Mouse (Mus musculus) embryonic facial prominence, embryonic 11.5 days (tissue): ENCODE measurements at regions not wholly inside any gene's neighbourhood (a gene's known extent, or its start where the extent isn't known, plus 50 kb on each side); places are given as distances from the start of the nearest gene placed in this dataset.

Experiments used
- ATAC-seq: fragments of 200-750 bp; cut with Nextera tagmentation; replicated peaks from 2 replicates; pipeline ENCODE4 v1.8.0; 2017; ENCODE audit warnings: low read depth; ENCODE audit not compliant: insufficient number of reproducible peaks, low FRiP score, low TSS enrichment
- DNase-seq: peaks from one replicate; pipeline ENCODE4 v3.0.0-alpha.2; 2015; ENCODE audit warnings: low spot score
- H3K27ac ChIP-seq: fragments of 300-500 bp; sonication (generic); replicated peaks from 2 replicates; pipeline ENCODE4 v1.5.1; 2014; ENCODE audit warnings: mild to moderate bottlenecking, low read depth, low read length, control low read depth
- H3K27me3 ChIP-seq: fragments of 300-500 bp; sonication (generic); 2 replicates; pipeline ENCODE4 v1.6.1; 2014; ENCODE audit warnings: mild to moderate bottlenecking, low read length, moderate library complexity, mixed read lengths; ENCODE audit not compliant: control insufficient read depth, insufficient read depth
- H3K36me3 ChIP-seq: fragments of 300-500 bp; sonication (generic); replicated peaks from 2 replicates; pipeline ENCODE4 v1.6.1; 2014; ENCODE audit warnings: low read depth, mild to moderate bottlenecking, low read length, moderate library complexity, mixed read lengths; ENCODE audit not compliant: control insufficient read depth, insufficient read depth
- H3K4me1 ChIP-seq: fragments of 300-500 bp; sonication (generic); 2 replicates; pipeline ENCODE4 v1.6.1; 2014; ENCODE audit warnings: low read length, mixed read lengths; ENCODE audit not compliant: control insufficient read depth, insufficient read depth
- H3K4me2 ChIP-seq: fragments of 300-500 bp; sonication (generic); 2 replicates; pipeline ENCODE4 v1.6.1; 2014; ENCODE audit warnings: low read depth, mild to moderate bottlenecking, control low read depth, low read length, moderate library complexity
- H3K4me3 ChIP-seq: fragments of 300-500 bp; sonication (generic); 2 replicates; pipeline ENCODE4 v1.5.1; 2014; ENCODE audit warnings: low read depth, low read length, control low read depth
- H3K9ac ChIP-seq: fragments of 300-500 bp; sonication (generic); replicated peaks from 2 replicates; pipeline ENCODE4 v1.6.1; 2014; ENCODE audit warnings: mild to moderate bottlenecking, control low read depth, low read length
- H3K9me3 ChIP-seq: fragments of 300-500 bp; sonication (generic); replicated peaks from 2 replicates; pipeline ENCODE4 v1.6.1; 2016; ENCODE audit warnings: mild to moderate bottlenecking, low read length, inconsistent platforms, mixed read lengths; ENCODE audit not compliant: control insufficient read depth
- WGBS: fragments of 180-500 bp; shearing (Covaris S2); extraction: QIAGEN DNeasy Blood & Tissue Kit; methylation state at CpG from one replicate; pipeline ENCODE4 v1.1.7; 2014; 5-methylcytosine and 5-hydroxymethylcytosine counted together

- no peak overlapping the region for H3K4me3 ChIP-seq
- DNase-seq, result no peak
- no peaks in the 10 kb centered on the region for H3K9me3 ChIP-seq
- H3K27ac ChIP-seq, result no peak overlapping the region
- no peak overlapping the region for H3K4me2 ChIP-seq
- WGBS, result 79% methylated on average over 7 of the region's 7 CpGs
- H3K9ac ChIP-seq, result no peak overlapping the region
- no peaks in the 10 kb centered on the region for H3K36me3 ChIP-seq
- H3K4me1 ChIP-seq, result no peaks in the 10 kb centered on the region
- H3K27me3 ChIP-seq, result no peaks in the 10 kb centered on the region
- no peak for ATAC-seq
Measured at GRCm38 (mm10) chr4:12334832-12335587, 163.2 kb upstream of the Fam92a start.

DNA sequence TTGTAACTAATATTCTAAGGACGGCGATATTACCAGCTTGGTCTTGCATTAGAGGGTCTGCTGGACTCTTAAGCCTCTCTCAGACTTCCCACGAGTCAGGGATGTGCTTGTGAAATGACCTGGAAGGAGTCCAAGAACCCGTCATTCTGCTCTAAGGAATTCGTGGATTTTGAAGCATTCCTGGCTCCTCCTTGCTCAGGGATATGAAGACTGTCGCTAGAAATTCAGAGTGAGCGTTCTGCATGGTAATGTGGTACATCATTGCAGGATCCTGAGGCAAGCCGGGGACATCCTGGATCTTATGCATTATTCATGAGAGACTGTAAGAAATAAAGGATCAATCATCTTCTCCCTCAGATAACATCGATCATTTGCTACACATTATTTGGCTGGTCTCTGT, 162.6 kb upstream of the Fam92a start:
- Histone ChIP-seq H3K9ac (no peak overlapping the region), H3K36me3 (no peaks in the 10 kb centered on the region), H3K9me3 (no peaks in the 10 kb centered on the region), H3K4me3 (no peak overlapping the region), H3K4me1 (no peaks in the 10 kb centered on the region), H3K27me3 (no peaks in the 10 kb centered on the region), H3K4me2 (no peak overlapping the region), H3K27ac (no peak overlapping the region)
- 72% methylated on average over 9 of the region's 9 CpGs for WGBS
- DNase-seq (no peak), ATAC-seq (no peak)

DNA sequence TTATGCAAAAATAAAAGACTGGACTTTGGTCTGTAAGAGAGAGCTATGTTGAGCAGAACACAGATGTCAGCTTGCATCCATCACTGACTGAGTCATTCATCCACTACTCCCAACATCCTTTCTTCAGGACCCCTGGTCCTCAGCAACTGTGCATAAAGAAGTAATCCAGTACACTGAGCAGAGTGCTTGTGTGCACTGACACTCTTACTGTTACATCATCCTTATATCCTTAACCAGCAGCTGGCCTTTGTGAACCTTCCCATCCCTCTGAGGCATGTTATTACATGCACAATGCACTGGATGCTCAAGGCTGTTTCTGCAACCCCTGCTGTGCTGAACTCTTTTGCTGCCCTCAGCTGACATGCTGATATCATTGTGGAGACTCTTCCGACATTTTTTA, 144.2 kb upstream of the Fam92a start:
- H3K27ac ChIP-seq, result no peak overlapping the region
- ATAC-seq (no peak), DNase-seq (no peak)
- H3K27me3 ChIP-seq, result no peaks in the 10 kb centered on the region
- WGBS, result 77% methylated on average over 1 of the region's 1 CpGs
- H3K4me3 ChIP-seq, result no peak overlapping the region
- H3K36me3 ChIP-seq, result no peaks in the 10 kb centered on the region
- no peaks in the 10 kb centered on the region for H3K9me3 ChIP-seq
- no peak overlapping the region for H3K4me2 ChIP-seq
- no peak overlapping the region for H3K9ac ChIP-seq
- no peaks in the 10 kb centered on the region for H3K4me1 ChIP-seq

GRCm38 (mm10) chr4:12308332-12308731, 136.5 kb upstream of the Fam92a start:
- no peak overlapping the region for H3K27ac ChIP-seq
- H3K9me3 ChIP-seq, result no peaks in the 10 kb centered on the region
- WGBS, result 86% methylated on average over 5 of the region's 5 CpGs
- no peaks in the 10 kb centered on the region for H3K4me1 ChIP-seq
- no peak overlapping the region for H3K4me3 ChIP-seq
- no peak overlapping the region for H3K4me2 ChIP-seq
- DNase-seq (no peak), ATAC-seq (no peak)
- no peaks in the 10 kb centered on the region for H3K36me3 ChIP-seq
- no peak overlapping the region for H3K9ac ChIP-seq
- no peaks in the 10 kb centered on the region for H3K27me3 ChIP-seq

GRCm38 (mm10) chr4:12306618-12307565, 135.1 kb upstream of the Fam92a start:
- ATAC-seq (no peak), DNase-seq (peak; percentile 0)
- Histone ChIP-seq H3K4me3 (no peak overlapping the region), H3K4me1 (no peaks in the 10 kb centered on the region), H3K9me3 (no peaks in the 10 kb centered on the region), H3K27me3 (no peaks in the 10 kb centered on the region), H3K36me3 (no peaks in the 10 kb centered on the region), H3K9ac (no peak overlapping the region), H3K27ac (no peak overlapping the region), H3K4me2 (no peak overlapping the region)
- WGBS, result 73% methylated on average over 9 of the region's 9 CpGs

DNA sequence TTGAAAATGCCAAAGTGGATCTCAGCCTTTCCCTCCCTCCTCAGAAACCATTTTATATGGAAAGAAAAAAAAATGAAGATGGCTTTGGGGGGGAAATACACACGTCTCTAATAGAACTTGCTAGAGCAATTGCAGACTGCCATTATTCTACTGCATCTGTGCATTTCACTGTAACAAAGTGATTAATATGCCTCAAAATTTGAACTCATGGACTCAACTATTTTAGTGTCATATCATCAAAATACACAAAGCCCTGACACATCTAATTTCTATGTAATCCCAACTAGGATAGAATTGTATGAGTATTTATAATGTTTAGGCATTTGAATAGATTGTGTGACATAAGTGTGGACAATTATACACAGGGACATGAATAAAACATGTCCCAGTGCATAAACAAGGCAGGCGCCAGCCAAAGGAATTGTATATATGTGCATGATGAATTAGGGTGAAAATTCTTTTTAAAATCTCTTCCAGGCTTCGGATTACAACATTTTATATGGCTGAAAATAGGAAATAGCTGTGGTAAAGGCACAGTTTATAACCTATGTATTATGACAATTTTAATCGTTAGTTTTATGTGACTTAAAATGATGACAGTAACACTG, 115.4 kb upstream of the Fam92a start:
- DNase-seq (no peak), ATAC-seq (no peak)
- H3K9ac ChIP-seq, result no peak overlapping the region
- H3K27ac ChIP-seq, result no peak overlapping the region
- WGBS, result 78% methylated on average over 4 of the region's 4 CpGs
- H3K4me3 ChIP-seq, result no peak overlapping the region
- H3K4me1 ChIP-seq, result no peaks in the 10 kb centered on the region
- H3K4me2 ChIP-seq, result no peak overlapping the region
- no peaks in the 10 kb centered on the region for H3K36me3 ChIP-seq
- no peaks in the 10 kb centered on the region for H3K27me3 ChIP-seq
- no peaks in the 10 kb centered on the region for H3K9me3 ChIP-seq

DNA sequence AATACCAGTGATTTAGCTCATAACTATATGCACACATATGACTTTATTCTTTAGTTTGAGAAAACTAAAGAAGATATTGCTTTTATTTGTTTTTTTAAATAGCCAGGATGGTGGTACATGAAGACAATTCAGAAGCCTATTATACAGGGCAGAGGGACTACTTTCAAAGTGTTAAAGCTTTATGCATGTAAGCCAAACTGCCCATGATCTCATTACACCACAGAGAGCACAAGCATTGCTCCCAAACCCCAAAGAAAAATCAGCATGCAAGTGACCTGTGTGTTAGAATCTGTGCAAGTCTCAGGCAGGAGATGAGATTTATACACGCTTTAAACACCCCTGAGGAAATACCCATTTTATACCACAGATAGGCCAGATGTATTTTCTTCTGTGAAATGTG, 114.6 kb upstream of the Fam92a start:
- H3K9ac ChIP-seq, result no peak overlapping the region
- DNase-seq (no peak), ATAC-seq (no peak)
- no peaks in the 10 kb centered on the region for H3K9me3 ChIP-seq
- 86% methylated on average over 1 of the region's 1 CpGs for WGBS
- no peaks in the 10 kb centered on the region for H3K4me1 ChIP-seq
- no peak overlapping the region for H3K27ac ChIP-seq
- H3K27me3 ChIP-seq, result no peaks in the 10 kb centered on the region
- H3K4me2 ChIP-seq, result no peak overlapping the region
- H3K4me3 ChIP-seq, result no peak overlapping the region
- no peaks in the 10 kb centered on the region for H3K36me3 ChIP-seq

DNA sequence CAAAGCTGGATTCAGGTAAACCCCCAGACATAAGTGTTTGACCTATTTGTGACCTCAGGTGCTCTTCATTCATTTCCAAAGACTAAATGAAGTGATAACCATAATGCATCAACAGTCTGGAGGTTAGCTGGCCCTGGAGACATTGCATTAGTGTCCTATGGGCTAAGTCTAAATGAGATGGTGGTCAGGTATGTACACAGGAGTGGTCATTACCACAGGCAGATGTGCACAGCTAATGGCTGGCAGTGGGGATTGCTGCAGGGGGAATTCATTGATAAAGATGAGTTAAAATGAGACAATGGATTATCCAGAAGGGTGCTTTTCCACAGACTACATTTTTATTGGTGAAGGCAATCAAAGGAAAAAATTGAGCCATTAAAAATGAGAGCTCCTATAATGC, 114.2 kb upstream of the Fam92a start:
- no peak overlapping the region for H3K4me2 ChIP-seq
- DNase-seq (no peak), ATAC-seq (no peak)

More for the DNA sequence above, 114.2 kb upstream of the Fam92a start:
- H3K36me3 ChIP-seq, result no peaks in the 10 kb centered on the region
- H3K27ac ChIP-seq, result no peak overlapping the region
- no peaks in the 10 kb centered on the region for H3K4me1 ChIP-seq
- no peak overlapping the region for H3K4me3 ChIP-seq
- H3K9me3 ChIP-seq, result no peaks in the 10 kb centered on the region
- H3K27me3 ChIP-seq, result no peaks in the 10 kb centered on the region
- no peak overlapping the region for H3K9ac ChIP-seq
